Mouse (Mus musculus) cerebellum, postnatal 10 days (tissue): ENCODE measurements at regions not wholly inside any gene's neighbourhood (a gene's known extent, or its start where the extent isn't known, plus 50 kb on each side); places are given as distances from the start of the nearest gene placed in this dataset.

Source experiments
- DNase-seq, 2 experiments: peaks; one replicate each; pipeline ENCODE4 v3.0.0; 2021; ENCODE audit warnings: mixed read lengths in 2 of 2

DNA sequence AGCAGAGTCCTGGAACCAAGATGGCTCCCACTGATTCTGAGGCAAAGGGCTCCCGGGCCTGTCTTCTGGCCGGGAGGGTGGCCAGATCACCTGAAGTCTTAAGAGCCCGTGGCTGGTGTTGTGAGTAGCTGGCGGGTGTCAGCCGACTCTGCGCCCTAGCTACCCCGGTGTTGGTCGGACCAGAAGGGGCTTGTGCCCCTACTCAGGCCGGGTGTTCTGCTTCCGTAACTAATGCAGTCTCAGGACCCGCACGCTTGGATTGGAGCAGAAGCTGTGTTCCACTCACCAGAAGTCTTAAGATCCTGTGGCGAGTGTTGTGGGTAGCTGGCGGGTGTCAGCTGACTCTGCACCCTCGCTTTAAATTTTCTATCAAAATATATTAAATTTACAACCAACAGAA is 1285.3 kb upstream of the Cdh9 start:
- no peak for DNase-seq

DNA sequence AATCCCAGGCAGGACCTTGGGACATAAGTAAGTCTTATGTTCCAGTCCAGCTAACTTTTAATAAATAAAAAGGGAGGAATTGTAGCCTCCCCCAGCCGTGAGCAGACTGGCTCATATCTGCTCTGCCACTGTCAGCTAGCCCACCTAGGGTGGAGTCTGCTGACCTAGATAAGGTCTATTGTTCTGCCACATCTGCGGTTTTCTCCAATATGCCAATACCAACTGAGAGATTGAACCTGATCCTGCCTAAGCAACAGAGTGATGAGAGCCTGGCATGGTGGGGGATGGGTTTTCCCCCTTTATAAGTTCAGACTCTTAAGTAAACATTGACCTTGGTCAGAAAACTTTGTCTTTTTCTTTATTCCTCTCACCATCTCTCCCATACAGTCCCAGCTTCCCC is 1250.9 kb upstream of the Cdh9 start:
- DNase-seq: no peak

DNA sequence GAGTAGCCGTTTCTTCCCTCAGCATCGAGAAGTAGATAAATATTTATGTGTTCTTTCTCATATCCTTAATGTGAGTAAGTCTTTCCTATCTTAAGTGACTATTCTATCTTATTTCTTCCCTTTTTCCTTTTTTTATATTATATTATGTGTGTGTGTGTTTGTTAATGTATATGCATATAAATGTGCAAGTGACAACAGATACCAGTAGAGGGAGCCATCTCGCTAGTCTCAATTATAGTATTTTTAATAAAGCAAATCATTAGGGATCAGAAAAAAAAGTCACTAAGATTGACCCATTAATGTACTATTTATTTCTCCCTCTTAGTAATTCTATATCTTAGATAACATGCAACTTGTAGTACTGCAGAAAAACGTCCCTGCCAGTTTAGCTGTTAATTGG is 1228.3 kb upstream of the Cdh9 start:
- no peak for DNase-seq

DNA sequence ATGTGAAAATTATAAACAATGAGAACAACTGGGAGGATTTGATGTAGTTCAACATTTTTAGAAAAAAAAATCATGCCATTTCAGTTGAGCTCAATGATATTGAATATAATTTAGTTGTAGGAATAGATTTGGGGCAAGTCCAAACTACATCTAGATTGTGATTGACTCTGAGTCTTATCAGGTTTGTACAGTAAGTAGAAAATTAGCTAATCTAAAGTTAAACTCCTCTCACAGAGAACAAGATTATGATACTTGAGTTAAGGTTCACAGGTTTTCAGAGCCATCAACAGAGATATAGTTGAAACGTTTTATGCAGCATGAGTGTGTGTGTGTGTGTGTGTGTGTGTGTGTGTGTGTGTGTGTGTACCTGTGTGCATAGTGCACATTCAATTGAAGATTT is 1189.6 kb upstream of the Cdh9 start:
- DNase-seq: no peak

DNA sequence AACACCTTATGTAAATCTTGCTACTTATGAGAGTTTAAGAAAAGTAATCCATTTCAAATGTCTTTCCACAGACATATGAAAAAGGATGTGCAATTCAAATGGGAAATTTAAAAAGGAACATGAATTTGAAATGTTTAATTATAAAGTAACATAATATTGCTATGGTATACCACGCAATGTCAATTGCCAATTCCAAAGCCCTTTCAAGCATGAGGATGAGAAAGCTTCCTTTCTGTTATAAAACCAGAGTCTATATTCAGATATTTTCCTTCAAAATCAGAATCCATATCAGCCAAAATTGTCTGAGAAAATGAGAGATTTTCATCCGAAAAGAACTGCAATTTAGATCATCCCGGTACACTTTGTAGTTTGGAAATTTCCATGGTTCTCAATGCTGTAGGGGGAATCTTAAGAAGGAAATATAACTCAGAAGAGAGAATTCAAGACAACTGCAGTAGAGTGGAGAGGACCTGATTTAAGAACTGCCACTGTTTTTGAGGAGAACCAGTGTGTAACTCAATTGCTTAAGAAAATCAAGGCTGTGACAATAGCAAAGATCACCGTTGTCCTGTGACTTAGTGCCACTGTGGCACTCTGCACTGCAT is 1169.3 kb upstream of the Cdh9 start:
- no peak for DNase-seq

DNA sequence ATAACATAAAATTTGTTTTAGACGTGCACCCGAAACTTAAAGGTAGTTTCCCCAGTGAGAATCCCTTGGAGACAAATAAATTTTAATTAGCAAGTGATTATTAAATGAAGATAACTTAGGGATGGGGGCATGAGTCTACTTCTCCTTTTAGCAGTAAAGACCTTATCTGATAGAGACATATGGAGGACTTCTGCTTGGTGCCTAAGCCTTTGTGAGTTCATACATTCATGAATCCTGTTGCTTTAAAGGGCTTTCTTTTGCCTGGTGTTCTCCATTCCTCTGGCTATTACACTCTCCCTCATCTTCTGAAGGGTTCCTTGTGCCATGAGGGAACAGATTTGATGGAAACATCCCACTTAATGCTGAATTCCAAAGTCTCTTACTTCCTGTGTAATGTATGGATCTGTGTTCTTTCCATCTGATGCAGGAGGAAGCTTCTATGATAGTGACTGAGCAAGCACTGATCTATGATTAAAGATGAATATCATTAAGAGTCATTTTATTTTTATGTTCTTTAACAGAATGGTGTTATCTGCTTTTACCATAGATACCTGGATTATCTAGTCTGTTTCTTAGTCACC is 1146.2 kb upstream of the Cdh9 start:
- DNase-seq: no peak

DNA sequence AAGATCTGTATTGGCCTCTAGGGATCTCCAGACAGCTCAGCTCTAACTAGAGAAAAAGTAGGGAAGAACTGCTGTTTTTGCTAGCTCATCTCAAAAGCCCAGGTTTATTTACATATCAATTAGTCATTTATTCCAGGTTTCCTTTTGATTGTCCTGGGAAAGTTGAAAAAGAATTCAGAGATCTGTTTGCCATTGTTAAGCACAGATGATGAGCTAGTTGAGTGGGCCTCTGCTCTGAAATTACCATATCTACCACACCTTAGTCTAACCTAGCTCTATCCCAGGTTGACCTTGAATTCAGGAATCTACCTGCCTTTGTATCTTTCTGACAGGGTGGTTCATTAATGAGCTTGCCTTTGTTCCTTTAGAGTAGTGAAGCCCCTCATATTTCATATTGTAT is 1110.6 kb upstream of the Cdh9 start:
- DNase-seq: no peak

DNA sequence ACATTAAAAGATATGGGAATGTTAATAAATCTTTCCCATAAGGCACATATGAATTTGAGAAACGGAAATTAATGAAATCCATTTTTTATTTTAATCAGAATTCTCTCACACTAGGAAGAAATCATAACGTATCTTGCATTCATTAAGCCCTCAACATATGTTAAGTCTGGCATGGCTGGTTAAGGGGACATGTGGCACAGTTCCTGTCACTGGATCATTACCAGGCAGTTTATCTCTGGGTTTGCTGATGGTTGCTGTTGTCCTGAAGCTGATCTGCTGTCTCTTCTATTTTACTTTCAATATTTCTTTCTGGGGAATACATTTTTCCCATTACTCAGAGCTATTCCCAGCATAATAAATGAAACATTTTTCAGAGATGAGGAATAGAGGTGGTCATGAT is 1099.3 kb upstream of the Cdh9 start:
- DNase-seq: peak; percentile 44 to 57

DNA sequence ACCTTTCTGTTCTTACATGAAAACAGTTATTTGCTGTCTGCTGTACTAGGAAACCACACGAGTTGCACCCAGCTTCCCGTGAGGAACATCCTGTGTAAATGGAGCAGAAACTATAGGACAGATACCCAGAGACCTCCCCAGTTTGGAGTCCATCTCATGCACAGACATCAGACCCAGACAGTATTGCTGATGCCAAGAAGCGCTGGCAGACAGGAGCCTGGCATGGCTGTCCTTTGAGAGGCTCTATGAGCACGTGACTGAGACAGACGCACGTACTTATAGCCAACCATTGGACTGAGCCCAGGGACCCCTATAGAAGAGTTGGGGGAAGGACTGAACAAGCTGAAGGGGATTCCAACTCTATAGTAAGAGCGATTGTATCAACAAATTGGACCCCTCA is 1098.3 kb upstream of the Cdh9 start:
- DNase-seq: peak; percentile 37 to 51

DNA sequence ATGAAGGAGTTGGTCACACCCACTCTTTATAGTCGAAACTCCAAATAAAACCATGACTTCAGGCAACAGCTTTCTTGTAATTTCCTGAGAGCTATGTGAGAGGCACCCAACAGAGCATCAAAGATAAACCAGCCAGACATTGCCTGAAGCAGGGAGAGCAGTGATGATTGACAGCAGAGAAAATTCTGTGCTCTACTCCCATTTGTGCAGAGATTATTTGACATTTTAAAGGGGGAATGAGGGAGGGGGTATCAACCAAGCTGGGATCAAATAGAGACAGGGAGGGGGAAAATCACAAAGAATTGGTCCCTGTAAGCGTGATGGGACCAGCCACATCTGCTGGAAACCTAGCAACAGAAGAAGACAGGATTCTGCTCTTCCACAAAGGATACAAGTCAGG is 1091.4 kb upstream of the Cdh9 start:
- no peak for DNase-seq

DNA sequence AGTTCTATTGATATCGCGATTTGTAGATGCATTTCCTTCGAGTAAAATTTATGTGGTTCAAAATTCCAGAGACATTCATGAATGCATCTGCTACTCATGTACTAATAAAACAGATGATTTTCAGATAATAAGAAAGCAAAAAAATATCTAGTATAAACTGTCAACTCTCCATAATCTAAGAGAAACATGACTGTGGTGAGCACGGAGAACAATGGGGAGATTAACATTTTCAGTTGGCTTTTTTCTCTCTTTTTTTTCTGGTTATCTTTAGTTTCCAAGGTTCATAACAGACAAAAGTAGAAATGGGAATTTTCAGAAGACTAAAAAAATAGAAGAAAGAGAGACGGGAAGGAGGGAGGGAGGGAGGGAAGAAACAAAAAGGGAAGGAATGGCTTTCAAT is 1079.8 kb upstream of the Cdh9 start:
- no peak for DNase-seq

DNA sequence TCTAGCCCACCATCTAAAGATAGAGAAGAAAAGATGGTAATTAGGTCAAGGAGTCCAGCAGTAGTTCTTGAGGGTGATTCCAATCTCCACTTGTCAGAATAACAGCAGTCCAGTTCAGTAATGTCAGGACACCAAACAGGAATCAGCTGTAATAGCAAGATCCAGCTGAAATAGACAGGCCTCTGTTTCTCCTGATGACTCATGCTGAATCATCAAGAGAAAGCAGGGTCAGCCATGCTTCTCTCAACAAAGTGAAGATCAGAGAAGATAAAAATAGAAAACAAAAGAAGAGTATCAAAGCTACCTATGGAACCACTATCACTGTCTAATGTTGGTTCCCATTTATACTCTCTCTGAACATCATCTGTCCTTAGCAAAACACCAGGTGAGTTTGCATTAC is 1061.8 kb upstream of the Cdh9 start:
- no peak for DNase-seq

DNA sequence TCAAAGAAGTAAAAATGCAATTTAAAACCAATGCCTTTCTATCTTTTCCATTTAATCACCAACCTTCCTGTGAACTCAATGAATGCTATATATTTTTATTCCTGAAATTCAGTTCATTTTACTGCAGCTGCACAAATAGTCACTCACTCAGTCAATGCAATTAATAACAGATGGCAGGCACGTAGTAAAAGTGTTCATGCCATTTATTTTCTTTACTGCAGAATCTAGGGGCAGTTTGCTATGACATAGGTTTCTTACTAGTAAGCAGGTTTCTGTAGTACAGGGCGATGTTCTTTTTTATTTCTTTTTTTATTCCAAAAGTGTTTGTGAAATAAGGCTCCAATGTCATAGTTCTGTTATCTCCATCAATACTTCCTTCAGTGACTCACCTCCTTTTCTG is 1035.8 kb upstream of the Cdh9 start:
- DNase-seq: no peak

DNA sequence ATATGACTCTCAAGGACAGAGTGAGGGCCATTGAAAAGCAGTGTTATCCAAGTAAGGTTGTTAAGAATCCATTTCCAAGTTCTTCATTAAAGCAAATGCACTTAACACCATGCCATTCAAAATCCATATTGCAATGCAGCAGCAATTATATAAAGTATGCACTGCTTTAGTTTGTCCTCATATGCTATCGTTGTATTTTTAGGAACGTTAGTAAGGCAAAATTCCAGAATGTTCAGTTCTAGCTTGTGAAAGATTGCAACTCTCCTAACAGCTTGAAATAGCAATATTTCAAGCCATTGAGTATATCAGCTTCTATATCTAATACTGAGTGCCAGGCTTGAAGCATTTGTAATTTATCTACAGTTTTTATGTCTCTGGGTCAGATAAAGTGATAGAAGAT is 1011.9 kb upstream of the Cdh9 start:
- DNase-seq: no peak

DNA sequence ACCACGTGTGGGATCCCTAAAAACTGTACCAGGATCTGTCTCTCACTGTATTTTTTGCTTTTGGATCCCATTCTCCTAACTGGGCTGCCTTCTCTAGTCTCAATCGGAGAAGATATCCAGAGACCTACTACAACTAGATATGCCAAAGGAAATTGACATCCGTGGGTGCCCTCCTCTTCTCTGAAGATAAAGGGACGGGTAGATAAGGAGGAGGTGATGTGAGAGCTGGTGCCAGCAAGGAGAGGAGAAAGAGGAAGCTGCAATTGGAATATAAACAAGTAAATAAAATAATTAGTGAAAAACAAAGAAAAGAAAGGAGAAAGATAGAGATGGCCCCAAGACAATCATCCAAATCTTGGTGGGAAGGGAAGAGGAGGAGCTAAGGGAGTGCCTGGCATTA is 986.6 kb upstream of the Cdh9 start:
- no peak for DNase-seq

DNA sequence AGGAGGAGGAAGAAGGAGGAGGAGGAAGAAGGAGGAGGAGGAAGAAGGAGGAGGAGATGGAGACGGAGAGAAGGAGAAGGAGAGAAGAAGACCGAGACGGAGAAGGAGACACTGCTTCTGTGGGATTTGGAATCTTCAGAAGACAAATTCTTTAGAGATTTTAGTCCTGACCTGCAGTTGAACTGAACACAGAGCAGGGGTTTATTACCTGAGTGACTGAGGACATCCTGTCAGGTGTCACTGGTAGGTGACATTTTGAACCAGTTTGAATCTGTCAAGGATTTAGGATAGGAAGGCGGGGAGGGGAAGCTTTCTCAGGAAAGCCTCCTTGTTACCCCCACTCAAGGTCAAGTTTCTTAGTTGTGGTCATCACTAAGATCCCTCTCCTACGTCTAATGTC is 985.5 kb upstream of the Cdh9 start:
- no peak for DNase-seq
